Mouse (Mus musculus) embryonic facial prominence, embryonic 14.5 days (tissue): ENCODE results near the gene Cebpa. TPM values are rescaled to one million over a fixed set of nuclear protein-coding genes. Genes with fewer than 3 reads are reported as not detected.

Experiments used
- ATAC-seq: fragments of 200-750 bp; cut with Nextera tagmentation; 2 replicates; pipeline ENCODE4 v1.8.0; 2017; ENCODE audit warnings: low read depth, moderate number of reproducible peaks, moderate TSS enrichment
- DNase-seq: peaks from one replicate; pipeline ENCODE4 v3.0.0-alpha.2; 2015; ENCODE audit warnings: low spot score
- H3K27ac ChIP-seq: fragments of 300-500 bp; sonication (generic); replicated peaks from 2 replicates; pipeline ENCODE4 v1.5.1; 2014; ENCODE audit warnings: low read depth, mild to moderate bottlenecking, low read length, moderate library complexity
- H3K27me3 ChIP-seq: fragments of 300-500 bp; sonication (generic); replicated peaks from 2 replicates; pipeline ENCODE4 v1.6.1; 2014; ENCODE audit warnings: low read length; ENCODE audit not compliant: control insufficient read depth, insufficient read depth
- H3K36me3 ChIP-seq: fragments of 300-500 bp; sonication (generic); 2 replicates; pipeline ENCODE4 v1.6.1; 2014; ENCODE audit warnings: low read length, mixed read lengths; ENCODE audit not compliant: control insufficient read depth, insufficient read depth
- H3K4me1 ChIP-seq: fragments of 300-500 bp; sonication (generic); 2 replicates; pipeline ENCODE4 v1.6.1; 2014; ENCODE audit warnings: antibody characterized with exemption, low read length; ENCODE audit not compliant: control insufficient read depth, insufficient read depth
- H3K4me2 ChIP-seq: fragments of 300-500 bp; sonication (generic); 2 replicates; pipeline ENCODE4 v1.6.1; 2014; ENCODE audit warnings: low read depth, mild to moderate bottlenecking, low read length, moderate library complexity, mixed read lengths
- H3K4me3 ChIP-seq: fragments of 300-500 bp; sonication (generic); 2 replicates; pipeline ENCODE4 v1.5.1; 2014; ENCODE audit warnings: low read depth, mild to moderate bottlenecking, low read length
- H3K9ac ChIP-seq: fragments of 300-500 bp; sonication (generic); 2 replicates; pipeline ENCODE4 v1.6.1; 2014; ENCODE audit warnings: low read depth, mild to moderate bottlenecking, low read length, moderate library complexity, mixed read lengths
- H3K9me3 ChIP-seq: fragments of 300-500 bp; sonication (generic); 2 replicates; pipeline ENCODE4 v1.6.1; 2016; ENCODE audit warnings: low read length; ENCODE audit not compliant: control insufficient read depth
- WGBS: fragments of 180-500 bp; shearing (Covaris S2); extraction: QIAGEN DNeasy Blood & Tissue Kit; methylation state at CpG from one replicate; pipeline ENCODE4 v1.1.7; 2014; 5-methylcytosine and 5-hydroxymethylcytosine counted together
- polyA plus RNA-seq: library from polyadenylated mRNA; unstranded; fragments of >200 nt; fragmentation: Nextera tagmentation; extraction: Ambion mirVana; gene quantifications from 2 replicates; pipeline ENCODE4 v1.2.1, GENCODE M21; 2014

Cebpa gene
- polyA plus RNA-seq, 1 experiment from 2014 or later: 10.9 TPM

GRCm38 (mm10) chr7:35116524-35116923, 2.6 kb upstream of the Cebpa start:
- Histone ChIP-seq H3K27ac (no peak overlapping the region), H3K27me3 (peaks cover 41% of the 10 kb centered on the region), H3K4me3 (no peak overlapping the region), H3K4me2 (no peak overlapping the region), H3K4me1 (0 out of 2 replicates have a peak, but pooled peaks cover 5% of the 10 kb centered on the region), H3K9me3 (no peaks in the 10 kb centered on the region), H3K9ac (no peak overlapping the region), H3K36me3 (no peaks in the 10 kb centered on the region)
- no peak for ATAC-seq
- WGBS: 60% methylated on average over 3 of the region's 3 CpGs
- no peak for DNase-seq

GRCm38 (mm10) chr7:35117052-35117451, 2.0 kb upstream of the Cebpa start:
- 0 out of 2 replicates have a peak, but pooled peaks cover 5% of the 10 kb centered on the region for H3K4me1 ChIP-seq
- WGBS: 43% methylated on average over 5 of the region's 5 CpGs

GRCm38 (mm10) chr7:35117761-35118098, 1.4 kb upstream of the Cebpa start:
- under 1% methylated on average over 24 of the region's 25 CpGs for WGBS
- H3K27me3 ChIP-seq: peaks cover 47% of the 10 kb centered on the region
- ATAC-seq (no peak), DNase-seq (no peak)
- H3K4me3 ChIP-seq: peak overlapping the region; percentile 63
- no peaks in the 10 kb centered on the region for H3K9me3 ChIP-seq
- H3K27ac ChIP-seq: peak overlapping the region; percentile 86
- peak overlapping the region; percentile 97 for H3K4me2 ChIP-seq
- 0 out of 2 replicates have a peak, but pooled peaks cover 5% of the 10 kb centered on the region for H3K4me1 ChIP-seq
- H3K9ac ChIP-seq: peak overlapping the region; percentile 70
- H3K36me3 ChIP-seq: no peaks in the 10 kb centered on the region

More at GRCm38 (mm10) chr7:35117052-35117451, 2.0 kb upstream of the Cebpa start:
- peak overlapping the region; percentile 97 for H3K4me2 ChIP-seq
- peaks cover 44% of the 10 kb centered on the region for H3K27me3 ChIP-seq
- H3K27ac ChIP-seq: no peak overlapping the region
- no peaks in the 10 kb centered on the region for H3K9me3 ChIP-seq
- ATAC-seq (no peak), DNase-seq (no peak)
- H3K9ac ChIP-seq: no peak overlapping the region
- H3K36me3 ChIP-seq: no peaks in the 10 kb centered on the region
- peak overlapping the region; percentile 63; the same call in 1 of the 2 replicates for H3K4me3 ChIP-seq

GRCm38 (mm10) chr7:35118099-35118781, 853 bp upstream of the Cebpa start:
- under 1% methylated on average over 42 of the region's 49 CpGs for WGBS

GRCm38 (mm10) chr7:35119506-35120145, 533 bp downstream of the Cebpa start:
- no peaks in the 10 kb centered on the region for H3K9me3 ChIP-seq
- peaks cover 54% of the 10 kb centered on the region for H3K27me3 ChIP-seq
- peaks cover 10% of the 10 kb centered on the region for H3K4me1 ChIP-seq
- H3K9ac ChIP-seq: peak overlapping the region; percentile 70
- peak overlapping the region; percentile 97 for H3K4me2 ChIP-seq
- 0% methylated on average over 7 of the region's 83 CpGs for WGBS
- peak overlapping the region; percentile 63 for H3K4me3 ChIP-seq
- peak overlapping the region; percentile 58; the same call in 1 of the 2 replicates for H3K27ac ChIP-seq
- no peak for DNase-seq
- ATAC-seq: peak; percentile 16
- no peaks in the 10 kb centered on the region for H3K36me3 ChIP-seq

More at GRCm38 (mm10) chr7:35118099-35118781, 853 bp upstream of the Cebpa start:
- no peaks in the 10 kb centered on the region for H3K36me3 ChIP-seq
- H3K4me3 ChIP-seq: peak overlapping the region; percentile 63
- no peaks in the 10 kb centered on the region for H3K9me3 ChIP-seq
- DNase-seq: peak; percentile 90
- H3K27me3 ChIP-seq: peaks cover 48% of the 10 kb centered on the region
- ATAC-seq: peak; percentile 82
- H3K27ac ChIP-seq: peak overlapping the region; percentile 86
- peak overlapping the region; percentile 70 for H3K9ac ChIP-seq
- peak overlapping the region; percentile 97 for H3K4me2 ChIP-seq
- 0 out of 2 replicates have a peak, but pooled peaks cover 5% of the 10 kb centered on the region for H3K4me1 ChIP-seq

- peak overlapping the region; percentile 63 for H3K4me3 ChIP-seq
- H3K4me2 ChIP-seq: peak overlapping the region; percentile 97
- no peaks in the 10 kb centered on the region for H3K9me3 ChIP-seq
- DNase-seq (no peak), ATAC-seq (no peak)
- H3K27ac ChIP-seq: no peak overlapping the region
- H3K36me3 ChIP-seq: no peaks in the 10 kb centered on the region
- peak overlapping the region; percentile 70 for H3K9ac ChIP-seq
- peaks cover 11% of the 10 kb centered on the region for H3K4me1 ChIP-seq
- WGBS: 2% methylated on average over 35 of the region's 53 CpGs
- H3K27me3 ChIP-seq: peaks cover 51% of the 10 kb centered on the region
Observed at GRCm38 (mm10) chr7:35120146-35120691, 1.1 kb downstream of the Cebpa start.

GRCm38 (mm10) chr7:35121150-35121549, 2.1 kb downstream of the Cebpa start:
- Histone ChIP-seq H3K27me3 (peaks cover 49% of the 10 kb centered on the region), H3K4me3 (peak overlapping the region; percentile 63), H3K4me1 (peaks cover 11% of the 10 kb centered on the region), H3K4me2 (peak overlapping the region; percentile 97), H3K27ac (no peak overlapping the region), H3K9me3 (no peaks in the 10 kb centered on the region), H3K36me3 (no peaks in the 10 kb centered on the region), H3K9ac (peak overlapping the region; percentile 45; the same call in 1 of the 2 replicates)
- ATAC-seq (no peak), DNase-seq (no peak)
- WGBS: 34% methylated on average over 8 of the region's 8 CpGs

- peak; percentile 47 for DNase-seq
- no peak overlapping the region for H3K27ac ChIP-seq
- peak overlapping the region; percentile 97 for H3K4me2 ChIP-seq
- H3K4me3 ChIP-seq: no peak overlapping the region
- 57% methylated on average over 10 of the region's 10 CpGs for WGBS
- no peaks in the 10 kb centered on the region for H3K36me3 ChIP-seq
- no peak overlapping the region for H3K9ac ChIP-seq
- peaks cover 40% of the 10 kb centered on the region for H3K27me3 ChIP-seq
- no peaks in the 10 kb centered on the region for H3K9me3 ChIP-seq
- ATAC-seq: no peak
- peaks cover 7% of the 10 kb centered on the region for H3K4me1 ChIP-seq
Observed at GRCm38 (mm10) chr7:35122401-35123320, 3.6 kb downstream of the Cebpa start.
